Mouse (Mus musculus): ENCODE results near the gene 4930513O06Rik.

The 4930513O06Rik gene

DNA sequence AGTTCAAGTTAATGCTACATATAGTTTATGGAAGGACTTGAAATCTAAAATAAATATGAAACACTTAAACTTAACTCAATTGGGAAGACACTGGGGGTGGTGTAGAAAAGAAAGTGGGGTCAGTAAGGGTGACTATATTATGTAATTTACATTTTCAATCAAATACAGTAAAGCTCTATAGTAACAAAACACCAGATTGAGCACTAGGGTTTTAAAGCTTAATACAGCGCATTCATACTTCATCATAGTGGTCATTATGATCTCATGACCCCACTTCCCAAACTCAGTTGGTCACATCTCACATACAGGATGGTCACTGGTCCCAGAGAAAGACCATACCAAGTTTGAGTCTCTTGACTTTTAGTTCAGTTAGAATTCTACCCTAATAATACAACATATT, at the start of gene 4930513O06Rik:
TSS of gene 4930513O06Rik (plus strand) at position 301 of the 400 bp plus-strand sequence.
- DNase-seq: no peak

DNA sequence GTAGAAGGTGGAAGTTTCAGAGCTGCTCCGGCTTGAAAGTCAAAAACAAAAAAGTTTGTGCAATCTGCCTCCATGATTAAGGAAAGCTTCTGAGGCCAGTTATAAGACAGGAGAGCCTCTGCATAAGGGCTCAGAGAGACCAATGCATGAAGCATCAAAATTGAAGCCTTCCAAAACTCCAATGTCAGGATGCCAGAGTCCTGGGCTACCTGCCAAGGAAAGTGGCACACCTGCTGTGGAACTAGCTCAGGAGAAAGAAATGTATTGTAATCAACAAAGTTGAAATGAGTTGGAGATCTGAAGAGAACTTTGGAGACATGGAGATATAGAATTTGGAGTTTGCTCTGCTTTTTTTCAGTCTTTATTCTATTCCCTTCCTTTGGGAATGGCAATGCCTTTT, 48.4 kb upstream of the 4930513O06Rik start:
- no peak for DNase-seq

DNA sequence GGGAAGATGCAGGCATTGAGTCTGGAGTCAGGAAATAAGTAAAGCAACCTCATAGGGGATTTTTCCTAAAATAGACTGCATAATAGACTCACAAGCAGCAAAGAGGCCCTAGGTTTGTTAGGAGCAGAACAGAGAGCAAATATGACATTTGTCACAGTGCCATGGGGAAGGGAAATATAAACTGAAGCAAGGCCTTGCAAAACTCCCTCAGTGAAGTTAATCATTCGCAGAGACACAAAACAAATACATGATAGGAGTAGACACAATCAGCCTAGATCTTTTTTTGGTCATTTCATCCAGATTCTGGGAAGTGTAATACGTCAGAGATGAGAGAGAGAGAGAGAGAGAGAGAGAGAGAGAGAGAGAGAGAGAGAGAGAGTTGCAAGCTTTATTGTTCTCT, 46.7 kb upstream of the 4930513O06Rik start:
- no peak for DNase-seq

DNA sequence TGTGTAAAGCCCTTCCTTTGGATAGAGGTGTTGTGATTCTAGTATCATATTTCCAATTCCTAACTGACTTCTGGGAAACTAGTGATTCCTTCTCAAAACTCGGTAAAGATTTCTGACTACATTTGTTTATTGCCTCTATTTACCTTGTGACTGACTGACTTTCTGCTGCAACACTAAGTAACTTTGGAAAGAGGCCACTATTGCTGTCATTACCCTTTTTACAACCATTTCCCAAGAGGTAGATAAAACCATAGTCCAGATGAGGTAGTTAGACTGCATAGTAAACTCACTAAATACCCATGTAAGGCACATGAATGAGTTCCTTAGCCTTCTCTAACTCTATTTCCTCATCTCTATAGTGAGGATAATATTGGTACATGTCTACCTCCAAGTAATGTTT, 44.9 kb upstream of the 4930513O06Rik start:
- no peak for DNase-seq

DNA sequence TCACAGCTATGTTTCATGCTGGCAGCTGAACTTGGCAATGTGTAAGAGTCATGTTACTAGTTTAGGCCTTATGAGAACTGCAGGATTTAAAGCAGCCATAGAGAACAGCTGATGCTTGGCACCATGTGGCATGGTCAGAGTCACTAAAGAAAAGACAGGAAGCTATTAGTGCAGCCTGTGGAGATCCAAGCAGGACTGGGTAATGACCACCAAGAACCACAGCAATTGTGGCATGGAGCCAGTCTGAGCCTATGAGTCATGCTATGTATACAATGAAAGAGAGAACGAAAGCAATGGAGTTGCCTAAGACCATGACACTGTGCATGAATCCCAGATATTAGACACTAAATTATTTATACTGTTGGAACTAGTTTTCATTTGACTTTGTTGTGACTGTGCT, 34.1 kb upstream of the 4930513O06Rik start:
- DNase-seq: no peak

DNA sequence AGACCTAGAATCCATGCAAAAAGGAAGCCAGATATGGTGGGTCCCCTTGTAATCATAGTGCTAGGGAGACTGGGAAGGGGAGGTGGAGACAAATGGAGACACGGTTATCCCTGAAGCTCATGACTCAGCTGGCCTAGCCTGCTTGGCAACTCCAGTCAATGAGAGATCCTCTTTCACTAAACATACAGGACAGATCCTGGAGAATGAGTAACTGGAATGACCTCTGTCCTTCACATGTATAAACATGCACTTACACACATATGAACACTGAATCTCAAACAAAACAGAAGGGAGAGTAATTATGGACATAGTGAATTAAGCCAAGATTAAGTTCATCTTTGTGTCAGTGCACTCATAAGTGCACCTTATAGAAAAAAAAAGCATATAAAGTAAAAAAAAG, 32.9 kb upstream of the 4930513O06Rik start:
- no peak for DNase-seq

DNA sequence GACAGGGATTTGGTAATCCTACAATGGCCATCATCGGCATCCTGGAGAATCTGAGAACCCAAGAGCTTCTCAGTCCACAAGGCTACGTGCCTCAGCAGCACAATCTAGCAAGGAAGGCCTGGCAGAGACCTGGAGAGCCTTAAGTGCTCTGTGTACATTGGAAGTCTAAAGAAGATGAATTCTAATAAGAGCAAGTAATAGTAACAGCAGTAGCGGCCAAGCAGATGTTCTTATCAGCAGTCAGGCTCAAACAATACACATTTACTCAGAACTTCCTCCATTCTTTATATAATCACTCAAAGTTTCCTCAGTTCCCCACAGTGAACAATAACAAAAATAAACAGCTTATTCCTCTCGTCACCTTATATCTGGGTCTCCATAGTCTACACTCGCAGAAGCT, 22.0 kb upstream of the 4930513O06Rik start:
- no peak for DNase-seq

DNA sequence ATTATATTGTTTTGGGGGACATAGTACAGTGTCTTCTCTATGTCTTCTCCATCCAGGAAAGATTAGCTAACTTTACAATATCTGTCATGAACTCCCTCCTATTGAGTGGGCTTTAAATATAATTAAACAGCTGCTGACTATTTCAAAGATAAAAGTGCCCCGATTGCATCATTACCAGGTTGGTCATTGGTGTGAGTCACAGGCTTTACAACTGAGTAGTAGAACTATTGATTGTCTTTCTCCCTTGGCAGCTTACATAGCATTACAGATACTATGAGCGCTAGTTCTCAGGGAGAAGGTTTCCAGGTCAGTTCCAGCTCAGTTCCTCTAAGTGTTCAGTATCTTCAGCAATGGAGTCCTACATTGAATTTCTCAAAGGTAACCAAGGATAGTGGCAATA, 7.5 kb upstream of the 4930513O06Rik start:
- no peak for DNase-seq

DNA sequence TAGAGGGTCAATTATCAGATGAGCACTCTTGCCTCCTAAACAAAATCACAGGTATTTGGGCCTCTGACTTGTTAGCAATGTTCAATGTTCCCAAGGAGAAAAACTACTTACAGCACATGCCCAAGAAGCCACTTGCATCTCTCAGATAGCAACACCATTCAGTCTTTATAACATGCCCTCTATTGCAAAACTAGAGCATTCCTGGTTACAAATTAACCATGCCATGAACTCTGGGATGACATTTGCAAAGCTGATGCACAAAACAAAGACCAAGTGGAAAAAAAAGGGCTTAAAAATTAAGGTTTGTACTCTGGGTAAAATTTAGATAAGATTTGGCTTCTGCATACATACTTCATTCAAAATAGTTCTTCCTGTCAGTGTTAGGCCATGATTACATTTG, 966 bp upstream of the 4930513O06Rik start, which contains the start of gene Serpina7:
TSS of gene Serpina7 (minus strand) at position 160 of the 400 bp plus-strand sequence.
- DNase-seq: no peak

DNA sequence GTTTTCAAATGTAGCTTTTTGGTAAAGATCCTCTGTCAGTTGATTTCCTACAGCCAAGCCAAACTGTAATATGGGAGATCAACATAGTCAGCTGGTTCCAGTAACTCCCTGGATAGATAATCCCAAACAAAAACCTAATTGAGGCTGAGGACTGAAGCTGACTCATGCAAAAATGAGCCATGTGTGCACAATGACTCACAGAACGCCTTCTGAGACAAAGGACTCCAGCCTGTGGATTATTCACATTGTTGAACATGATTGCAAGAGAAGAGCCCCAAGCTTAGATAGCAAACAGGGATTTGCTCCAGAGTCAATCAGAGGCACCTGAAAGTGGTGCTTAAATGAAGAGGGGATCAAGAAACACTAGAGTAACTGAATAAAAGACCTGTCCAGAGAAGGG, 11.2 kb downstream of the 4930513O06Rik start:
- no peak for DNase-seq

DNA sequence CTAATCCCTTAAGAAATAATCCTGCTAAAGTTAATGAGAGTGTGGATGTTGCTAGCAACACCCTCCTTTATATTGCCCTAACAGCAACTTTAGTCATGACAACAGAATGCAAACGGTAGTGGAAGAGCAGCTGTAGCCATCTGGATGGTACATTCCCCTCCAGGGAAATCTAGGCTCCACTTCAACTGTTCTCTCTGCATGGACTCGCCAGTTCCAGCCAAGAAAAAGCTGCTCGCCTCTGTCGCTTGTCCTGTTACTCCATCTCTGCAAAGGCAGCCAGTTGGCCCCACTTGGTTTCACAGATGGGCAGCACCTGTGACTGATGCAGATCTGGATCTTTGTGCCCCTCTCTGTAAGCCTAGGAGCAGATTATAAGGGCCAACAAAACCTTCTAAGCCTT, 48.0 kb downstream of the 4930513O06Rik start:
- DNase-seq: no peak

All from thymus, adult 18-20 months (tissue).